Mouse (Mus musculus) leukemia stem cell, adult 10-12 weeks (primary cell): ENCODE results near the gene Pdlim5. TPM values are rescaled to one million over a fixed set of nuclear protein-coding genes. Genes with fewer than 3 reads are reported as not detected.

Source experiments
- polyA plus RNA-seq: library from polyadenylated mRNA; stranded (reverse); fragments of >175 nt; gene quantifications from 2 replicates; pipeline ENCODE4 v1.2.3, GENCODE M21; 2012; ENCODE audit warnings: low replicate concordance

Pdlim5 gene
- 31.9 and 46.2 TPM in 2 replicates for polyA plus RNA-seq

DNA sequence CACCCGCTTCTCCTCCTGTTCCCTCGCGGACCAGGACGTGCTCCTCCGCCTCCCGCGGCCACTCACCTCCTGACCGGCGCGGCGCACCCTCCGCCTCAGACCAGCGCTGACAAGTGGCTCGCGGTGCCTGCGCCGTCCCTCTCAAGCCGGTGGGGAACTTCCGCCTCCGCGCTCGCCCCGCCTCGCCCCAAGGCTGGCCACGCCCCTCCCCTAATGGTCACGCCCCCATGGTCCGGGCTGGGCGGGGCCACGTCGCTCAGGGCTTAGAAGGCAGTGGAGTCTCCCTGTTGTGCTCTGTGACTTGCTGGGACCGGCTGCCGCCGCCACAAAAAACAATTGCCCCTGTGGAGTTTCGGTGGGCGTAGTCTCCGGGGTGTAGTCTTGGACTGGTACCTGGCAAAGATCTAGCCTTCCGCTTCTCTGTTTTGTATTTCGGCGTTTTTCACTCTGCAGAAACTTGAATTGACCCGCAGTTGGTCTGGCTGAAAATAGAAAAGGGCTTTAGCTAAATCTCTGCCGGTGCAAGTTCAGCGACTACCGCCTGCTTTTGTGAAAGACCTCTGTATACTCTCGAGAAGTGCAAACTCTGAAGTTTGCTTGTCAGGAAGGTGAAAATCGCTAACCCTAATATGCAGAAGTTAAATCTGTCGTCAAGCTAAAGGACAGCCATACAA is at the start of gene Pdlim5:
TSS of gene Pdlim5 (minus strand) at position 177 of the 674 bp plus-strand sequence.

Other genes starting within 250 kb of the Pdlim5 start
- not detected in 2 replicates for gene Bmpr1b, start 226.3 kb downstream of the Pdlim5 start, polyA plus RNA-seq
- gene Gbp5, start 98.3 kb upstream of the Pdlim5 start, polyA plus RNA-seq: 0.56 and 0.68 TPM in 2 replicates
- 1.9 and 3.7 TPM in 2 replicates for gene Gbp7, start 134.6 kb upstream of the Pdlim5 start, polyA plus RNA-seq
- gene Gbp3, start 164.3 kb upstream of the Pdlim5 start, polyA plus RNA-seq: 0.36 and 0.38 TPM in 2 replicates
- 0.21 and 0.47 TPM in 2 replicates for gene Gbp2b, start 199.2 kb upstream of the Pdlim5 start, polyA plus RNA-seq
- 0.52 and 1.3 TPM in 2 replicates for gene Gbp2, start 224.9 kb upstream of the Pdlim5 start, polyA plus RNA-seq